Comparison of ENCODE assay signal across 8 mouse cellular contexts in genomic region chr8:126660658-126661316, GRCm38 (mm10).
A peak's percentile ranks its signal among the peaks of the same experiment; 100 is the strongest.
DNase-seq lines count a peak whose midpoint lies in the region; ATAC-seq and TF ChIP-seq lines count a peak whose summit lies in the region.

No protein-coding gene starts in this region.

- peaks cover 70% of the 10 kb centered on the region for H3K4me1 ChIP-seq in hindbrain, embryonic 13.5 days (replicated peaks)
- peaks cover 65% of the 10 kb centered on the region for H3K4me1 ChIP-seq in lung, embryonic 14.5 days (ENCODE audit: insufficient read depth)

- H3K27ac ChIP-seq in hindbrain, embryonic 13.5 days = peak overlapping the region; percentile 96
- H3K27ac ChIP-seq in lung, embryonic 14.5 days (ENCODE audit: low read depth) = peak overlapping the region; percentile 94

- no peak for TF ChIP-seq CTCF in lung, embryonic 14.5 days (IDR thresholded peaks at IDR 0.05; ENCODE audit: low read depth)

- H3K36me3 ChIP-seq in hindbrain, embryonic 13.5 days = no peaks in the 10 kb centered on the region
- H3K36me3 ChIP-seq in lung, embryonic 14.5 days (ENCODE audit: insufficient read depth) = no peaks in the 10 kb centered on the region

- no peak overlapping the region for H3K4me3 ChIP-seq in hindbrain, embryonic 13.5 days
- H3K4me3 ChIP-seq in lung, embryonic 14.5 days (ENCODE audit: low read depth, low read length) = peak overlapping the region; percentile 11; the same call in 1 of the 2 replicates

- DNase-seq in kidney, adult 18-20 months = peak; percentile 27
- DNase-seq in kidney, adult 9 months = no peak
- peak; percentile 70 for DNase-seq in embryo, embryonic 11 days
- peak; percentile 96 for DNase-seq in lung, embryonic 14.5 days
- no peak for DNase-seq in testis, postnatal 14 days (ENCODE audit: low spot score)
- DNase-seq in right cerebral cortex, adult 18-20 months = no peak
- no peak for DNase-seq in gastrocnemius, postnatal 14 days

- WGBS in hindbrain, embryonic 13.5 days = 21% methylated on average over 12 of the region's 12 CpGs
- under 1% methylated on average over 8 of the region's 12 CpGs for WGBS in lung, embryonic 14.5 days

- H3K9me3 ChIP-seq in hindbrain, embryonic 13.5 days = no peaks in the 10 kb centered on the region
- H3K9me3 ChIP-seq in lung, embryonic 14.5 days (ENCODE audit: low read depth, low read length) = no peaks in the 10 kb centered on the region

- H3K4me2 ChIP-seq in hindbrain, embryonic 13.5 days = peak overlapping the region; percentile 40
- H3K4me2 ChIP-seq in lung, embryonic 14.5 days = peak overlapping the region; percentile 58

- H3K9ac ChIP-seq in hindbrain, embryonic 13.5 days = peak overlapping the region; percentile 58
- peak overlapping the region; percentile 32 for H3K9ac ChIP-seq in lung, embryonic 14.5 days

- intact Hi-C loops in gastrocnemius, postnatal 14 days (cut with DNase I; ENCODE audit: low total_unique reads) = loop anchor here (10.0 kb wide), 1 partner anchor 46 kb away; no protein-coding TSS in a partner anchor

- peak; percentile 36; the same call in 1 of the 2 replicates for ATAC-seq in hindbrain, embryonic 13.5 days (ENCODE audit: low FRiP score)
- peak; percentile 61 for ATAC-seq in lung, embryonic 14.5 days (ENCODE audit: insufficient read depth)

- no peaks in the 10 kb centered on the region for H3K27me3 ChIP-seq in hindbrain, embryonic 13.5 days
- H3K27me3 ChIP-seq in lung, embryonic 14.5 days (ENCODE audit: insufficient read depth, low read length) = no peaks in the 10 kb centered on the region

Comparison
In these comparisons a context has a peak if more than half of its experiments do, and no peak if none do; other contexts are left out.
1. DNase-seq: peak in kidney, adult 18-20 months (single experiment), embryo, embryonic 11 days (single experiment) and lung, embryonic 14.5 days (single experiment); none in kidney, adult 9 months (single experiment), testis, postnatal 14 days (single experiment), right cerebral cortex, adult 18-20 months (single experiment) and gastrocnemius, postnatal 14 days (single experiment).